Mouse (Mus musculus) lung, adult 2 months (tissue): ENCODE results near the gene Dpysl4. TPM values are rescaled to one million over a fixed set of nuclear protein-coding genes. Genes with fewer than 3 reads are reported as not detected.

ENCODE experiments used
- DNase-seq: peaks from one replicate; pipeline ENCODE4 v3.0.0; 2022
- H3K4me1 ChIP-seq: fragments of 200-500 bp; 2 replicates; pipeline ENCODE4 v1.6.1; 2011; ENCODE audit warnings: low read length; ENCODE audit not compliant: control insufficient read depth, insufficient read depth
- H3K4me3 ChIP-seq: fragments of 200-500 bp; replicated peaks from 2 replicates; pipeline ENCODE3; 2011; ENCODE audit warnings: low read depth, mild to moderate bottlenecking, control low read depth, low read length; ENCODE audit errors: extremely low read depth
- CTCF ChIP-seq: fragments of 200-500 bp; IDR thresholded peaks from 2 replicates; pipeline ENCODE4 v1.5.1; 2011; ENCODE audit warnings: mild to moderate bottlenecking, low read length, control low read depth; ENCODE audit not compliant: insufficient read depth
- POLR2A ChIP-seq: fragments of 200-500 bp; IDR thresholded peaks from 2 replicates; pipeline ENCODE4 v1.6.1; 2011; ENCODE audit warnings: low read depth, mild to moderate bottlenecking, control low read depth, low read length, borderline replicate concordance; ENCODE audit errors: extremely low read depth
- WGBS: fragments of 180-500 bp; shearing (Covaris S2); methylation state at CpG from one replicate; pipeline ENCODE4 v1.1.7; 2018; 5-methylcytosine and 5-hydroxymethylcytosine counted together
- polyA plus RNA-seq: library from polyadenylated mRNA; depleted of rRNA; stranded (reverse); fragments of >200 nt; gene quantifications from 2 replicates; pipeline ENCODE4 v1.2.3, GENCODE M21; 2012

The Dpysl4 gene
- polyA plus RNA-seq, 1 experiment, result 0.40 TPM

GRCm38 (mm10) chr7:139119775-139120153, 34.0 kb downstream of the Dpysl4 start:
- TF ChIP-seq CTCF (no peak), POLR2A (no peak)
- 44% methylated on average over 2 of the region's 2 CpGs for WGBS
- no peak for DNase-seq
- no peaks in the 10 kb centered on the region for H3K4me1 ChIP-seq
- no peak overlapping the region for H3K4me3 ChIP-seq

GRCm38 (mm10) chr7:139125881-139126280, 40.1 kb downstream of the Dpysl4 start:
- Histone ChIP-seq H3K4me1 (no peaks in the 10 kb centered on the region), H3K4me3 (no peak overlapping the region)
- no peak for DNase-seq
- TF ChIP-seq POLR2A, result no peak
- no peak for TF ChIP-seq CTCF
- 60% methylated on average over 4 of the region's 4 CpGs for WGBS

- TF ChIP-seq CTCF (no peak), POLR2A (no peak)
- Histone ChIP-seq H3K4me3 (no peak overlapping the region), H3K4me1 (no peaks in the 10 kb centered on the region)
- DNase-seq, result no peak
- 84% methylated on average over 7 of the region's 7 CpGs for WGBS
These were observed 40.7 kb downstream of the Dpysl4 start for GRCm38 (mm10) chr7:139126549-139126948.

GRCm38 (mm10) chr7:139128994-139129393, 43.2 kb downstream of the Dpysl4 start:
- TF ChIP-seq POLR2A, result no peak
- no peak for TF ChIP-seq CTCF
- WGBS, result 73% methylated on average over 4 of the region's 4 CpGs
- no peaks in the 10 kb centered on the region for H3K4me1 ChIP-seq
- H3K4me3 ChIP-seq, result no peak overlapping the region
- DNase-seq, result no peak

- Histone ChIP-seq H3K4me1 (no peaks in the 10 kb centered on the region), H3K4me3 (no peak overlapping the region)
- WGBS, result 72% methylated on average over 6 of the region's 6 CpGs
- TF ChIP-seq POLR2A (no peak), CTCF (no peak)
- no peak for DNase-seq
These were observed 44.6 kb downstream of the Dpysl4 start for GRCm38 (mm10) chr7:139130361-139130760.

GRCm38 (mm10) chr7:139131538-139131937, 45.7 kb downstream of the Dpysl4 start:
- 55% methylated on average over 8 of the region's 8 CpGs for WGBS
- TF ChIP-seq POLR2A (no peak), CTCF (no peak)
- H3K4me3 ChIP-seq, result no peak overlapping the region
- DNase-seq, result no peak
- H3K4me1 ChIP-seq, result no peaks in the 10 kb centered on the region

GRCm38 (mm10) chr7:139133446-139133845, 47.6 kb downstream of the Dpysl4 start:
- DNase-seq, result no peak
- no peak for TF ChIP-seq POLR2A
- TF ChIP-seq CTCF, result no peak
- no peak overlapping the region for H3K4me3 ChIP-seq
- WGBS, result 52% methylated on average over 3 of the region's 3 CpGs
- H3K4me1 ChIP-seq, result no peaks in the 10 kb centered on the region

- no peak for DNase-seq
- 75% methylated on average over 5 of the region's 5 CpGs for WGBS
- TF ChIP-seq POLR2A (no peak), CTCF (no peak)
These were observed 49.4 kb downstream of the Dpysl4 start for GRCm38 (mm10) chr7:139135236-139135635.

GRCm38 (mm10) chr7:139136906-139137491, 51.2 kb downstream of the Dpysl4 start:
- TF ChIP-seq CTCF, result no peak
- TF ChIP-seq POLR2A, result no peak
- Histone ChIP-seq H3K4me3 (no peak overlapping the region), H3K4me1 (no peaks in the 10 kb centered on the region)
- no peak for DNase-seq
- WGBS, result 73% methylated on average over 5 of the region's 5 CpGs

More at GRCm38 (mm10) chr7:139135236-139135635, 49.4 kb downstream of the Dpysl4 start:
- no peaks in the 10 kb centered on the region for H3K4me1 ChIP-seq
- H3K4me3 ChIP-seq, result no peak overlapping the region

- no peaks in the 10 kb centered on the region for H3K4me1 ChIP-seq
- TF ChIP-seq POLR2A, result no peak
- TF ChIP-seq CTCF, result no peak
- WGBS, result 56% methylated on average over 11 of the region's 11 CpGs
- no peak overlapping the region for H3K4me3 ChIP-seq
- no peak for DNase-seq
These were observed 54.2 kb downstream of the Dpysl4 start for GRCm38 (mm10) chr7:139139921-139140461.

GRCm38 (mm10) chr7:139143785-139144184, 58.0 kb downstream of the Dpysl4 start:
- TF ChIP-seq CTCF (no peak), POLR2A (no peak)
- DNase-seq, result no peak
- Histone ChIP-seq H3K4me1 (no peaks in the 10 kb centered on the region; the same call in 1 of the 2 replicates), H3K4me3 (no peak overlapping the region)
- WGBS, result 48% methylated on average over 1 of the region's 1 CpGs
